Mouse (Mus musculus): ENCODE results near the gene C2cd6. TPM values are rescaled to one million over a fixed set of nuclear protein-coding genes. Genes with fewer than 3 reads are reported as not detected.

C2cd6 gene
- not detected in 2 replicates for polyA plus RNA-seq (2012; rRNA removed)

GRCm38 (mm10) chr1:59094705-59095104 is at the start of gene C2cd6:
C2cd6 (minus strand) TSS chr1:59094900.

GRCm38 (mm10) chr1:59119720-59120457 is 25.2 kb upstream of the C2cd6 start, which contains the start of gene Tmem237:
Tmem237 (minus strand) TSS chr1:59120408.

Other genes with a start within 250 kb of the C2cd6 start
- 22.7 and 25.5 TPM in 2 replicates for gene Trak2, start 121.5 kb downstream of the C2cd6 start, polyA plus RNA-seq (2012; rRNA removed)
- gene Stradb, start 121.4 kb downstream of the C2cd6 start, polyA plus RNA-seq (2012; rRNA removed), result 6.9 and 8.2 TPM in 2 replicates
- 1.1 and 1.8 TPM in 2 replicates for gene Tmem237, start 25.5 kb upstream of the C2cd6 start, polyA plus RNA-seq (2012; rRNA removed)
- gene Mpp4, start 68.5 kb upstream of the C2cd6 start, polyA plus RNA-seq (2012; rRNA removed), result 0.34 and 0.48 TPM in 2 replicates
- 2.0 and 3.0 TPM in 2 replicates for gene Als2, start 142.3 kb upstream of the C2cd6 start, polyA plus RNA-seq (2012; rRNA removed)
- 0.07 TPM in 1 of 2 replicates, not detected in the other for gene Cdk15, start 162.0 kb upstream of the C2cd6 start, polyA plus RNA-seq (2012; rRNA removed)

Measured in colon, adult 2 months (tissue).